Mouse (Mus musculus) left cerebral cortex, adult 18-20 months (tissue): Measurements from ENCODE around the gene Exoc4. TPM values are rescaled to one million over a fixed set of nuclear protein-coding genes. Genes with fewer than 3 reads are reported as not detected.

Source experiments
- DNase-seq, 2 experiments: peaks; one replicate each; pipeline ENCODE4 v3.0.0; 2021 to 2022; ENCODE audit warnings: low spot score in 2 of 2, mixed read lengths in 1 of 2
- total RNA-seq, 2 experiments: library from RNA; stranded (reverse); gene quantifications; 2 replicates each; pipeline ENCODE4 v1.2.3; 2021

Exoc4 gene
- total RNA-seq, 2 experiments from 2014 or later, result 71.3 to 76.3 TPM

DNA sequence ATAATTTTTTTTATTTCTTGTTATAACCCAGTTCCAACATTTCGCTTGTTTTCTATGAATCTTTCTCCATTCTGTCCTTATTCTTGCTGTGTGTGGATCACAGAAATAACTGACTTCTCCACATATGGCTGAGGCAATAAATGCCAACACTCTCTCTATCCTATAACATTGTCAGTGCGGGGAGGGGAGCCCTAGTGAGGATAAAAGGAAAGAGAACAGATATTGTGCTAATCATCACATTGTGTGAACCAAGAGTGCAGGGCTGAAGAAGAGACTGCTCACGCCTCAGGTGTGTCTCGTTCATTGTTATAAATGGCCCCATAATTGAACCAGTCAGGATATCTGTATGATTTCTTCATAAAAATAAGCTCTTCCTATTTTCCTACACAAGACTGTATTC is 665.1 kb downstream of the Exoc4 start:
- DNase-seq, result no peak

DNA sequence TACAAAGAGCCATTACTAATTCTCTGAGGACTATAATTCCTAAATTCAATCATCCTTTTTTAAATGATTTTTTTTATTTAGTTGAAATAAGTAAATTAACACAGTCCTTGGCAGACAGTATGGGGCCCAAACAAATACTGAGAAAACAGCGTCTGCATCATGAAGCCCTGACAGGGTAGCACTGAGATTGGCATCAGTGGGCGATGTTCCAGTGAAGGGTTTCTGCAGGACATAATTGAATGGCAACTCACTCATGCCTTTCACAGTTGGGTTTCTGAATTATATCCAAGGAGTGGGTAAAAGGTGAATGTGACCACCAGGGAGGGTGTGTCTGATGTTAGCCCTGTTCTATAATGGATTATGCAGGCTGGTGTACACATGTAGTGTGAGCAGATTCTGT is 674.7 kb downstream of the Exoc4 start:
- DNase-seq, result no peak

- DNase-seq, result no peak
Measured at GRCm38 (mm10) chr6:33924888-33925287, 676.0 kb downstream of the Exoc4 start.

GRCm38 (mm10) chr6:33929342-33930086 is 680.6 kb downstream of the Exoc4 start:
- DNase-seq, result peak; percentile 83 to 84

- no peak for DNase-seq
Measured at GRCm38 (mm10) chr6:33930087-33930945, 681.4 kb downstream of the Exoc4 start.

DNA sequence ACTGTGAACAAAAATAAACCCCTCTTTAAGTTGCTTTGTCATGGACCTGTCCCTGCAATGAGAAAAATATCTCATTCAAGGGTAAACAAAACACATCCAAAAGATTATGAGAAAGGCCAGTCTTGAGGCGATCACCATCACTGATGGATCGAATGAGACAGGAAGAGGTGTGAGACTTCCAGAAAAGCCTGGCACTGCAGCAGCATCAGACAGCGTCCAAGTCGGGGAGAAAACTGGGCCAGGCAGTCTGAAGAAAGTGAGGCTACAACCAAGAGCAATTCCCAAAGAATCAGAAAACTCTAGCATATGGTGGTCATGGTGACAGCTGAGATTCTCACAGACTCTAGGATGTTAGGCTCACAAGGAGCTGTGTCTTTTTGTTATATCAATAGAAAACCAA is 689.0 kb downstream of the Exoc4 start:
- no peak for DNase-seq

GRCm38 (mm10) chr6:33939169-33939568 is 690.3 kb downstream of the Exoc4 start:
- DNase-seq, result no peak

- DNase-seq, result no peak
Measured at GRCm38 (mm10) chr6:33946911-33947489, 698.1 kb downstream of the Exoc4 start.

GRCm38 (mm10) chr6:33950113-33950512 is 701.2 kb downstream of the Exoc4 start:
- DNase-seq, result no peak

GRCm38 (mm10) chr6:33955469-33955868 is 706.6 kb downstream of the Exoc4 start:
- DNase-seq, result no peak

DNA sequence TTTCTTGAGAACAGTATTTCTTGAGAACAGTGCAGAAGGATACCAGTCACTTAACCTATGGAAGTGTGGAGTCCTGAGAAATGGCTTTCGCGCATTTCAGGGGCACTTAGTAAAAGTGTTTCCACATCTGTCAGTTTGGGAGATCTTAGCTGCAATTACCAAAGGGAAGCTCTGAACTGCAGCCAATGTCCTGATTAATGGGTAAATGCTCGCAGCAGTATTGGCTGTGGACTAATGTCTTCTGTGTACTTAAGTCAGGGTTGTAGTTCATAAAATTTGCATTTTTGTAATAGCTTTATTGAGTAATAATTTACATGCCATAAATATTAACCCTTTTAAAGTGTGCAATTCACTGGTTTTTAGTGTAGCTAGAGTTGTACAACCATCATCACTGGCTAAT is 709.4 kb downstream of the Exoc4 start:
- DNase-seq, result no peak

GRCm38 (mm10) chr6:33960766-33961165 is 711.9 kb downstream of the Exoc4 start:
- DNase-seq, result no peak

- DNase-seq, result no peak
Measured at GRCm38 (mm10) chr6:33963092-33963491, 714.2 kb downstream of the Exoc4 start.

- no peak for DNase-seq
Measured at GRCm38 (mm10) chr6:33965571-33965970, 716.7 kb downstream of the Exoc4 start.

GRCm38 (mm10) chr6:33968746-33969145 is 719.9 kb downstream of the Exoc4 start:
- DNase-seq, result no peak

GRCm38 (mm10) chr6:33972801-33973200 is 723.9 kb downstream of the Exoc4 start:
- DNase-seq, result no peak

- no peak for DNase-seq
Measured at GRCm38 (mm10) chr6:33976576-33976975, 727.7 kb downstream of the Exoc4 start.

GRCm38 (mm10) chr6:33977448-33977847 is 728.6 kb downstream of the Exoc4 start:
- DNase-seq, result no peak

DNA sequence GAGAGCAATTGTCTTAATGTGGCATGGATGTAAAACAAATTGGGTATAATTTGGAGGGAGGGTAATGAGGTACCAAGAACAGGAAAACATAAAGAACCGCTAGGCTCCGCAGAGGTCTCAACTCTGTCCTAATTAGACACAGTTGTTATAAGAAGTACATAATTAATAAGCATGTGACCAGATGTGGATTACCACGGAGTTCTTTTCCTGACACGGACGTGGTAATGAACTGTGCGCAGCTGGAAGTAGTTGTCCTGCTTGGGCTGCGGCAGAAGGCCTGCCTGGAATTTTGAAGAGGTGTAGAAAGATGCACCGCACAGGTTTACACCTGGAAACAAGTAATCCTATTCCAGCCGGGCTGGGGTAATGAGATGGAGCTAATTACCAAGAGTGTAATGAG is 729.0 kb downstream of the Exoc4 start:
- DNase-seq, result no peak

- no peak for DNase-seq
Measured at GRCm38 (mm10) chr6:33982709-33983108, 733.8 kb downstream of the Exoc4 start.

DNA sequence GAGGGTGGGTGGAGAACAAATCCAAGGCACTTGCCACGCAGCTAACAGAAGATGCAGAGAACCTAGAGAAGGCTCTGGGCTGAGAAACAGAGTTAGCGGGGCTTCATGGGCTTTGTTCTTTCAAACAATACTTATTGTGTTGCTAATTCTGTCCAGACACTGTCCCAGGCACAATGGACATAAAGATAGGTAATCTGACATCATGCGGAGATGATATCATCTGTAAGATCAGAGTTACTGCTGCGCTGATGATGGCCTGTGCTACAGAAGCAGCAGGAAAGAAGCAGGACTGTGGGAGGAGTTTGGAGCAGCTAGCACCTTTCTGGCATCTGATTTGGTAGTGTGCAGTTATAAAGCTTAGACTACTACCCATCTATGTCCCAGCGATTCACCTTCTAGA is 738.2 kb downstream of the Exoc4 start:
- no peak for DNase-seq
